Mouse (Mus musculus) hematopoietic multipotent progenitor cell, adult 10-12 weeks (in vitro differentiated cells): ENCODE data around the gene Clcn2. TPM values are rescaled to one million over a fixed set of nuclear protein-coding genes. Genes with fewer than 3 reads are reported as not detected.

ENCODE experiments used
- polyA plus RNA-seq: library from polyadenylated mRNA; stranded (reverse); fragments of >175 nt; gene quantifications from 2 replicates; pipeline ENCODE4 v1.2.3, GENCODE M21; 2012; ENCODE audit warnings: low replicate concordance

Gene Clcn2
- polyA plus RNA-seq, result 3.0 and 6.2 TPM in 2 replicates

GRCm38 (mm10) chr16:20717181-20717977 is at the start of gene Clcn2, which contains the start of gene Polr2h:
Clcn2 (minus strand) TSS chr16:20717746.
Polr2h (plus strand) TSS chr16:20717665.

GRCm38 (mm10) chr16:20733731-20734730 is 16.5 kb upstream of the Clcn2 start, which contains the start of gene Thpo:
Thpo (minus strand) TSS chr16:20734511.

GRCm38 (mm10) chr16:20732925-20733730 is 15.6 kb upstream of the Clcn2 start, which contains the start of gene Chrd:
Chrd (plus strand) TSS chr16:20733127.

GRCm38 (mm10) chr16:20693111-20693701 is 24.3 kb downstream of the Clcn2 start, which contains the start of gene Fam131a:
Fam131a (plus strand) TSS chr16:20693241.

DNA sequence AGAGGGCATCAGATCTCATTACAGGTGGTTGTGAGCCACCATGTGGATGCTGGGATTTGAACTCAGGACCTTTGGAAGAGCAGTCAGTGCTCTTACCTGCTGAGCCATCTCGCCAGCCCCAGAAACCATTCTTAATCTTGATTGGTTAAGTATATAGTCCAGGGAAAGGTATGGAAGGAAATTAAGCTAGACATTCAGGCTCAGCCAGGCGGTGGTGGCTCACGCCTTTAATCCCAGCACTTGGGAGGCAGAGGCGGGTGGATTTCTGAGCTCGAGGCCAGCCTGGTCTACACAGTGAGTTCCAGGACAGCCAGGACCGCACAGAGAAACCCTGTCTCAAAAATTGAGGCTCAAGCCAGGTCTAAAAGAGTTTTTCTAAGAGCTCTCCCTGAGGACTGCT is 49.5 kb downstream of the Clcn2 start, which contains the start of gene Eif4g1:
TSS of gene Eif4g1 (plus strand) at position 301 of the 400 bp plus-strand sequence.

Other genes with a start within 250 kb of the Clcn2 start
- gene Eif2b5, start 218.9 kb downstream of the Clcn2 start, polyA plus RNA-seq, result 12.9 and 17.4 TPM in 2 replicates
- 31.2 and 61.5 TPM in 2 replicates for gene Dvl3, start 200.8 kb downstream of the Clcn2 start, polyA plus RNA-seq
- 63.6 and 66.9 TPM in 2 replicates for gene Ap2m1, start 182.3 kb downstream of the Clcn2 start, polyA plus RNA-seq
- gene Abcf3, start 169.2 kb downstream of the Clcn2 start, polyA plus RNA-seq, result 28.8 and 31.8 TPM in 2 replicates
- gene Vwa5b2, start 128.3 kb downstream of the Clcn2 start, polyA plus RNA-seq, result 0.04 and 0.05 TPM in 2 replicates
- 0.40 and 5.7 TPM in 2 replicates for gene Eef1akmt4, start 106.2 kb downstream of the Clcn2 start, polyA plus RNA-seq
- not detected in 2 replicates for gene Gm49333, start 106.1 kb downstream of the Clcn2 start, polyA plus RNA-seq
- gene Alg3, start 106.0 kb downstream of the Clcn2 start, polyA plus RNA-seq, result 12.4 and 14.8 TPM in 2 replicates
- 0.65 and 2.3 TPM in 2 replicates for gene Camk2n2, start 96.5 kb downstream of the Clcn2 start, polyA plus RNA-seq
- gene Ece2, start 87.9 kb downstream of the Clcn2 start, polyA plus RNA-seq, result not detected in 2 replicates
- gene Psmd2, start 66.1 kb downstream of the Clcn2 start, polyA plus RNA-seq, result 104 and 180 TPM in 2 replicates
- gene Eif4g1, start 49.4 kb downstream of the Clcn2 start, polyA plus RNA-seq, result 484 and 1,061 TPM in 2 replicates
- gene Fam131a, start 24.5 kb downstream of the Clcn2 start, polyA plus RNA-seq, result 4.5 and 6.6 TPM in 2 replicates
- 0.23 and 5.3 TPM in 2 replicates for gene Polr2h, start 81 bp downstream of the Clcn2 start, polyA plus RNA-seq
- gene Chrd, start 15.4 kb upstream of the Clcn2 start, polyA plus RNA-seq, result not detected in 2 replicates
- not detected in 2 replicates for gene Thpo, start 16.8 kb upstream of the Clcn2 start, polyA plus RNA-seq